Mouse (Mus musculus) forebrain, embryonic 12.5 days (tissue): ENCODE results near the gene Foxf1. TPM values are rescaled to one million over a fixed set of nuclear protein-coding genes. Genes with fewer than 3 reads are reported as not detected.
A peak's percentile ranks its signal among the peaks of the same experiment; 100 is the strongest.

ENCODE experiments used
- ATAC-seq: fragments of 200-750 bp; cut with Nextera tagmentation; 2 replicates; pipeline ENCODE4 v1.8.0; 2017; ENCODE audit warnings: moderate TSS enrichment; ENCODE audit not compliant: low FRiP score
- H3K27ac ChIP-seq: fragments of 300-500 bp; sonication (generic); 2 replicates; pipeline ENCODE4 v1.5.1; 2016; ENCODE audit warnings: mild to moderate bottlenecking
- H3K27me3 ChIP-seq: fragments of 300-500 bp; sonication (generic); 2 replicates; pipeline ENCODE4 v1.6.1; 2016; ENCODE audit warnings: mild to moderate bottlenecking
- H3K36me3 ChIP-seq: fragments of 300-500 bp; sonication (generic); replicated peaks from 2 replicates; pipeline ENCODE4 v1.6.1; 2016; ENCODE audit warnings: mild to moderate bottlenecking
- H3K4me1 ChIP-seq: fragments of 300-500 bp; sonication (generic); 2 replicates; pipeline ENCODE4 v1.6.1; 2016
- H3K4me2 ChIP-seq: fragments of 300-500 bp; sonication (generic); 2 replicates; pipeline ENCODE4 v1.6.1; 2016; ENCODE audit warnings: mild to moderate bottlenecking, moderate library complexity
- H3K4me3 ChIP-seq: fragments of 300-500 bp; sonication (generic); replicated peaks from 2 replicates; pipeline ENCODE4 v1.5.1; 2016; ENCODE audit warnings: mild to moderate bottlenecking
- H3K9ac ChIP-seq: fragments of 300-500 bp; sonication (generic); 2 replicates; pipeline ENCODE4 v1.6.1; 2016; ENCODE audit warnings: mild to moderate bottlenecking
- H3K9me3 ChIP-seq: fragments of 300-500 bp; sonication (generic); 2 replicates; pipeline ENCODE4 v1.6.1; 2016
- whole genome bisulfite sequencing: fragments of 180-500 bp; shearing (Covaris S2); methylation state at CpG from one replicate; pipeline ENCODE4 v1.1.7; 2016; 5-methylcytosine and 5-hydroxymethylcytosine counted together
- polyA plus RNA-seq: library from polyadenylated mRNA; unstranded; fragments of >200 nt; fragmentation: Nextera tagmentation; extraction: Ambion mirVana; gene quantifications from 2 replicates; pipeline ENCODE4 v1.2.1, GENCODE M21; 2016

Foxf1 gene
- polyA plus RNA-seq, 1 experiment from 2014 or later, result 1.0 TPM

GRCm38 (mm10) chr8:121085011-121085410 is 825 bp downstream of the Foxf1 start:
- peak overlapping the region; percentile 86 for H3K4me2 ChIP-seq
- no peak overlapping the region for H3K27ac ChIP-seq
- WGBS, result under 1% methylated on average over 30 of the region's 30 CpGs
- no peak overlapping the region for H3K9ac ChIP-seq
- H3K4me3 ChIP-seq, result peak overlapping the region; percentile 47
- H3K4me1 ChIP-seq, result peaks cover 25% of the 10 kb centered on the region
- peaks cover 99% of the 10 kb centered on the region for H3K27me3 ChIP-seq
- no peak for ATAC-seq
- no peaks in the 10 kb centered on the region for H3K9me3 ChIP-seq
- H3K36me3 ChIP-seq, result no peaks in the 10 kb centered on the region

- H3K9ac ChIP-seq, result no peak overlapping the region
- no peak for ATAC-seq
- no peak overlapping the region for H3K4me2 ChIP-seq
- H3K4me1 ChIP-seq, result peaks cover 25% of the 10 kb centered on the region
- WGBS, result 17% methylated on average over 3 of the region's 3 CpGs
- peaks cover 99% of the 10 kb centered on the region for H3K27me3 ChIP-seq
- no peaks in the 10 kb centered on the region for H3K9me3 ChIP-seq
- H3K4me3 ChIP-seq, result no peak overlapping the region
- H3K27ac ChIP-seq, result no peak overlapping the region
- H3K36me3 ChIP-seq, result no peaks in the 10 kb centered on the region
These were observed 1.4 kb downstream of the Foxf1 start for GRCm38 (mm10) chr8:121085561-121085960.

GRCm38 (mm10) chr8:121086004-121086900 is 2.1 kb downstream of the Foxf1 start:
- H3K27ac ChIP-seq, result no peak overlapping the region
- H3K4me1 ChIP-seq, result peaks cover 25% of the 10 kb centered on the region
- H3K36me3 ChIP-seq, result no peaks in the 10 kb centered on the region
- H3K9ac ChIP-seq, result no peak overlapping the region
- no peaks in the 10 kb centered on the region for H3K9me3 ChIP-seq
- no peak overlapping the region for H3K4me2 ChIP-seq
- no peak overlapping the region for H3K4me3 ChIP-seq
- H3K27me3 ChIP-seq, result peaks cover 99% of the 10 kb centered on the region
- 7% methylated on average over 19 of the region's 19 CpGs for WGBS
- no peak for ATAC-seq

GRCm38 (mm10) chr8:121088281-121088680 is 4.1 kb downstream of the Foxf1 start:
- Histone ChIP-seq H3K4me1 (peaks cover 18% of the 10 kb centered on the region), H3K9ac (no peak overlapping the region), H3K27me3 (peaks cover 99% of the 10 kb centered on the region), H3K27ac (no peak overlapping the region), H3K36me3 (no peaks in the 10 kb centered on the region), H3K9me3 (no peaks in the 10 kb centered on the region), H3K4me2 (no peak overlapping the region), H3K4me3 (no peak overlapping the region)
- WGBS, result 1% methylated on average over 8 of the region's 8 CpGs
- no peak for ATAC-seq

- Histone ChIP-seq H3K9ac (no peak overlapping the region), H3K27ac (no peak overlapping the region), H3K4me2 (no peak overlapping the region), H3K36me3 (no peaks in the 10 kb centered on the region), H3K27me3 (peaks cover 99% of the 10 kb centered on the region), H3K9me3 (no peaks in the 10 kb centered on the region), H3K4me3 (no peak overlapping the region), H3K4me1 (peaks cover 11% of the 10 kb centered on the region)
- ATAC-seq, result no peak
- under 1% methylated on average over 40 of the region's 40 CpGs for WGBS
These were observed 4.9 kb downstream of the Foxf1 start for GRCm38 (mm10) chr8:121088871-121089630.

- WGBS, result 2% methylated on average over 32 of the region's 32 CpGs
- H3K27ac ChIP-seq, result no peak overlapping the region
- no peaks in the 10 kb centered on the region for H3K9me3 ChIP-seq
- H3K4me3 ChIP-seq, result no peak overlapping the region
- peaks cover 96% of the 10 kb centered on the region for H3K27me3 ChIP-seq
- H3K4me1 ChIP-seq, result peaks cover 3% of the 10 kb centered on the region
- H3K9ac ChIP-seq, result no peak overlapping the region
- no peaks in the 10 kb centered on the region for H3K36me3 ChIP-seq
- H3K4me2 ChIP-seq, result no peak overlapping the region
- no peak for ATAC-seq
These were observed 5.6 kb downstream of the Foxf1 start for GRCm38 (mm10) chr8:121089631-121090380.

- H3K4me3 ChIP-seq, result no peak overlapping the region
- H3K9me3 ChIP-seq, result no peaks in the 10 kb centered on the region
- 0% methylated on average over 1 of the region's 1 CpGs for WGBS
- peaks cover 87% of the 10 kb centered on the region for H3K27me3 ChIP-seq
- no peak overlapping the region for H3K9ac ChIP-seq
- H3K4me2 ChIP-seq, result no peak overlapping the region
- no peaks in the 10 kb centered on the region; the same call in 1 of the 2 replicates for H3K4me1 ChIP-seq
- H3K36me3 ChIP-seq, result no peaks in the 10 kb centered on the region
- no peak for ATAC-seq
- no peak overlapping the region for H3K27ac ChIP-seq
These were observed 6.5 kb downstream of the Foxf1 start for GRCm38 (mm10) chr8:121090716-121091115.

- no peak overlapping the region for H3K27ac ChIP-seq
- WGBS, result 30% methylated on average over 6 of the region's 6 CpGs
- H3K4me3 ChIP-seq, result no peak overlapping the region
- H3K4me2 ChIP-seq, result no peak overlapping the region
- H3K9ac ChIP-seq, result no peak overlapping the region
- peaks cover 11% of the 10 kb centered on the region for H3K36me3 ChIP-seq
- peaks cover 72% of the 10 kb centered on the region for H3K27me3 ChIP-seq
- no peaks in the 10 kb centered on the region; the same call in 1 of the 2 replicates for H3K4me1 ChIP-seq
- H3K9me3 ChIP-seq, result no peaks in the 10 kb centered on the region
- peak; percentile 30; the same call in 1 of the 2 replicates for ATAC-seq
These were observed 8.0 kb downstream of the Foxf1 start for GRCm38 (mm10) chr8:121092141-121092540.

- Histone ChIP-seq H3K9me3 (no peaks in the 10 kb centered on the region), H3K9ac (no peak overlapping the region), H3K4me3 (no peak overlapping the region), H3K27me3 (peaks cover 68% of the 10 kb centered on the region), H3K4me2 (no peak overlapping the region), H3K27ac (no peak overlapping the region), H3K36me3 (peaks cover 16% of the 10 kb centered on the region), H3K4me1 (no peaks in the 10 kb centered on the region; the same call in 1 of the 2 replicates)
- 4% methylated on average over 16 of the region's 16 CpGs for WGBS
- peak; percentile 45 for ATAC-seq
These were observed 8.4 kb downstream of the Foxf1 start for GRCm38 (mm10) chr8:121092627-121093026.

GRCm38 (mm10) chr8:121093496-121093895 is 9.3 kb downstream of the Foxf1 start:
- H3K9ac ChIP-seq, result no peak overlapping the region

GRCm38 (mm10) chr8:121104049-121104818 is 20.0 kb downstream of the Foxf1 start:
- Histone ChIP-seq H3K27me3 (no peaks in the 10 kb centered on the region), H3K27ac (no peak overlapping the region), H3K4me1 (peaks cover 15% of the 10 kb centered on the region), H3K9ac (no peak overlapping the region), H3K36me3 (peaks cover 57% of the 10 kb centered on the region), H3K9me3 (no peaks in the 10 kb centered on the region), H3K4me3 (no peak overlapping the region), H3K4me2 (no peak overlapping the region)
- peak; percentile 33; the same call in 1 of the 2 replicates for ATAC-seq
- 47% methylated on average over 17 of the region's 17 CpGs for WGBS

More at GRCm38 (mm10) chr8:121093496-121093895, 9.3 kb downstream of the Foxf1 start:
- Histone ChIP-seq H3K36me3 (peaks cover 24% of the 10 kb centered on the region), H3K9me3 (no peaks in the 10 kb centered on the region), H3K4me1 (no peaks in the 10 kb centered on the region; the same call in 1 of the 2 replicates), H3K4me3 (no peak overlapping the region), H3K27ac (no peak overlapping the region), H3K4me2 (no peak overlapping the region), H3K27me3 (peaks cover 60% of the 10 kb centered on the region)
- WGBS, result 68% methylated on average over 6 of the region's 6 CpGs
- no peak for ATAC-seq
